Mouse (Mus musculus) spleen, adult 2 months (tissue): ENCODE results near the gene Rad50.

Experiments
- CTCF ChIP-seq: fragments of 200-500 bp; IDR thresholded peaks from 2 replicates; pipeline ENCODE4 v1.5.1; 2011; ENCODE audit warnings: mild to moderate bottlenecking, inconsistent platforms; ENCODE audit not compliant: insufficient read depth, insufficient read length, insufficient replicate concordance; ENCODE audit errors: extremely low read depth
- POLR2A ChIP-seq: fragments of 200-500 bp; IDR thresholded peaks from 2 replicates; pipeline ENCODE4 v1.6.1; 2011; ENCODE audit warnings: low read depth, low read length, inconsistent platforms

DNA sequence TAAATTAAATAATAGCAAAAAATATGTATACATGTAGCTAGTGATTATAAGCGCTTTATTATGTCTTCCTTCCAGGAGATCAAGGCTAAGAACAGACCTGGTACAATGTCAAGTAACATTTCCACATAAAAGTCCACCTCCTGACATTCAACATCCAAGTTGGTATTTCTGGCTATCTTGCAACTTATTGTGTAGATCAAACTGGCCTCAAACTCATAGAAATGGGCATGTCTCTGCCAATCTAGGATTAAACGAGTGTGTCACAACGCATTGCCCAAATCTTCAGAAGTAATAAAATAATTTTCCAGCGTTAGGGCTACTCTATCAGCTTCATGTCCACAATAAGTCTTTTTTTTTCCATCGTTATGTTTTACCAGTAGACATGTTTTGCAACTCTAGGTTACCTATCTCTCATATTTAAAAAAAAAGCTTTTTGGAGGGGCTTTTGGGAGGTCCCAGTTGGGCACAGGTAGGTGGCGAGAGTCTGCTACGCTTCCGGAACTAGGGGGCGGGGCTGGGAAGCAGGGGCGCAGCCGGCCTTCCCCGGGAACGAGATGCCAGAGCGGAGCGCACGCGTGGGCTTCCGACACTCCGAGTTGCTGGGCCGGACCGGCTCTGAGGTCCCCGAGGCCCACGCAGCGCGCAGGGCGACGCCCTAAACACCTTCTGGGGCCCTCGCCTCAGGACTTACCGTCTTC is 734 bp downstream of the Rad50 start:
- TF ChIP-seq CTCF (no peak), POLR2A (no peak)
